Mouse (Mus musculus): ENCODE measurements around the gene Nav2.

The Nav2 gene

DNA sequence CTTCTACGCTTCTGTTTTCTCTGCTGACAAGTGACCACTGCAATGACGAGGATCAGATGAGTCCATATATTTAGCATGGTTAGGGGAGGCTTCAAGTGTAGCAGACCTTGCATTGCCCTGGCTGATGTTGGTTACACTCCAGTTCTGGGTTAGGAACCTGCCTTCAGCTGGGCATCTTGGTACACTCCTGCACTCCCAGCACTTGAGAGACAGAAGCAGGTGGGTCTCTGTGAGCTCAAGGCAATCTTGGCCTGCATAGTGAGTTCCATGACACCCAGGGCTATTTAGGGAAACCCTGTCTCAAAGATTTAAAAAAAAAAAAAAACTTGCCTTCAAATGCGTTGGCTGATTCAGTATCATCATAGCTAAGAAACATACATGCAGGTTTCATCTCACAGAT is 450.6 kb downstream of the Nav2 start:
- DNase-seq (ENCODE audit: low read depth, low spot score), result no peak

DNA sequence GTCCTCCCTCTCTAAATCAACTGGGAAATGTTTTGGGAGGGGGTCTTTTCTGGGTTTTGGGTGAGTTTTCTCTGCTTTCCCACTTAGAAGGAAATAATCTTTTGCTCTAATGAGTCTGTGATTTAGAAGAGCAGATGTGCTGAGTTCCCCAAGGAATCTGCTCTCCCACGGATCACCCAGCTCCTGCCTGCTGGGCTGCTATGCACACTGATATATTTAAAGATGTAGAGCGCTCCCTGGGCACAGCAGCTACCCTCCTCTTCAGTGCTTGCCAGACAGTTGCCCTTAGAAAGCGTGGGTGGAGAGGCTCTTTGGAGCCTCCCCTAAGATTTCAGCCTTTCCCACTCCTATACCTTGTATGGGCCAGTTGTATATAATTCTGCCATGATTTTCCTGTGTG is 452.1 kb downstream of the Nav2 start:
- no peak for DNase-seq (ENCODE audit: low read depth, low spot score)

DNA sequence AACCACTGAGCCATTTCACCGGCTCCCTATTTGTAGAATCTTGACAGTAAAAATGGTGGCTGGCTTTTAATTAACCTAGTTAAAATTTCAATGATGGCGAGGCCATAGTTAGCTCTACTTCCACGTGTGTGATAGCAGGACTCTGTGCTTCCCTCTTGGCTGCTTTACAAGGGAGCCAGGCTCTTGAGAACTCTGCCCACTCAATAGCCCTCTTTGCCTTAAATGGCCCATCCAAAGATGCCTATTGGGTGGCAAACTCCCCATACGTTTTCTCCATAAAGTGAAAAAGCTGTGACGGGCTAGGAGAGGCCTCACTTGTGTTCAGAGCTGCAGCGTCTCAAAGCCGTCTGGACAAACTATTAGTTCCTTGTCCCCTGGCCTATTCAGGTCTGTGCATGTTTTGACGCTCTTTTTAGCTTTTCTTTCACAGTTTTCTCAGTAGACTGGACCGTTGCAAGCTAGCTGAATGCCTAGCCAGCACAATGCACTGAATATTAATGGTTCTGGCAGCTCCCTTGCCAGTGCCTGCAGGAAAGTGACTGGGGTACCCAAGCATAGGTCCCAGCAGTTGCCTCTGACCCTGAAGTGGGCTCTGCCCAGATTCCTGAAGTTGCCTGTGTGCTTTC is 453.1 kb downstream of the Nav2 start:
- DNase-seq (ENCODE audit: low read depth, low spot score), result no peak

DNA sequence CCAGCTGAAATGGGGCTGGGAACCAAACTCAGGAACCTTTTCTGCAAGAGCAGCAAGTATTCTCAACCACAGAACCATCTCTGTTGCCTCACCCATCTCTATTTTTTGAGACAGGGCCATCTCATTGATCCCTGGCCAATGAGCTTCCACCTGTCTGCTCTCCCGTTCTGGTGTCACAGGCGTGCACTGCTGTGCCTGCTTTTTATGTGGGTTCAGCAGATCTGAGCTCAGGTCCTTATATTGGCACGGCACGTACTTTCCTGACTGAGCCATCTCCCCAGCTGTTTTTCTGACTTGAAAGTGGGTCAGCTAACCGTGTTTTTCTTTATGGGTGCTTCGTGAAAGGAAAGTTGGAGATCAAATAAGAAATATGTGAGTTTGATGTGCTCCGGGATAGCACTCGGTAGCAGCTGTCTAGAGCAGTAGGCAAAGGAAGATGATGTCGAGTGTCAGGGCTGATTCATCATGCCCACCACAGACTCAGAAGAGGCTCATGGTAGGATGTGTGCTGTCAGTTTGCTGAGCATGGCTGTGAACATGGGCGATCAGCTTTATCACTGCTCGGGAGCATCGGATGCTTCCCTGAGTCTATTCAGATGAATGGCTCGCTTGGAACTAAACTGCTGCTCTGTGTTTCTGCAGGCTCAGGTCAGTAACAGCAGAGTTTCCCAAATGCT is 456.1 kb downstream of the Nav2 start:
- DNase-seq (ENCODE audit: low read depth, low spot score), result no peak

DNA sequence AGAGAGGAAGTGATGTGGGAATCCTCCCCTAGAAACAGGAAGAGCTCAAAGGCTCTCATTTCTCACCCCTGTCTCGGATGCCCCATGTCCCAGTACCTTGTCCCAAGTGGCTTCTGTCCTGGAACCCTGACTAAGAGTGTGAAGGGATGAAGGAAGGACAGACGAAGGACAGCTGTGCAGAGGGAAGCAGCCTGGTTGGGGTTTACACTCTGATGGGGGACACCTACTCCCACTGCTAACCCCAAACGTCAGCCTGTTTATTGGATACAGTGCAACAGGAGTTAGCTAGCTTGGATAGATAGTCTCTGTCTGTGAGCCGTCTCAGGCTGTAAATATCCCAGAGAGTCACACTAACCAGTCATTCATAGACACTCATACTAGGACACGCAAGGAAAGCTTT is 460.1 kb downstream of the Nav2 start:
- no peak for DNase-seq (ENCODE audit: low read depth, low spot score)

DNA sequence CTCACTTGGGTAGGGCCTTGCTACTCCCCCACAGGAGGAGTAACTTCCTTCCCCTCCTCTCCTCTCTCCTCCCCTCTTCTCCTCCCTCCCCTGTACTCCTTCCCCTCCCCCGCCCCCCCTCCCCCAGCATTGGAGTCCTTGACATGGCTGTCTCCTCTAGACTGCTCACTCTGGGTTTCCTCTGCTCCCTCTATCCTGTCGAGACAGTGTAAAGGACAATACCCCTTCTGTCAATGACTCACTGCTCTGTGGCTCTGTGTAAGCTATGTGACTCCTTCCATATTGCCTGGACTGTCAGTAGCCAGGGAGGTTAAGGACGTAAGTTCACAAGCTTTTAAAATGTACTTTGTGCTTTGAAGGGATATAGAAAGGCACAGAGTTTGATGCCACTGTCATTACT is 460.5 kb downstream of the Nav2 start:
- DNase-seq (ENCODE audit: low read depth, low spot score), result no peak

DNA sequence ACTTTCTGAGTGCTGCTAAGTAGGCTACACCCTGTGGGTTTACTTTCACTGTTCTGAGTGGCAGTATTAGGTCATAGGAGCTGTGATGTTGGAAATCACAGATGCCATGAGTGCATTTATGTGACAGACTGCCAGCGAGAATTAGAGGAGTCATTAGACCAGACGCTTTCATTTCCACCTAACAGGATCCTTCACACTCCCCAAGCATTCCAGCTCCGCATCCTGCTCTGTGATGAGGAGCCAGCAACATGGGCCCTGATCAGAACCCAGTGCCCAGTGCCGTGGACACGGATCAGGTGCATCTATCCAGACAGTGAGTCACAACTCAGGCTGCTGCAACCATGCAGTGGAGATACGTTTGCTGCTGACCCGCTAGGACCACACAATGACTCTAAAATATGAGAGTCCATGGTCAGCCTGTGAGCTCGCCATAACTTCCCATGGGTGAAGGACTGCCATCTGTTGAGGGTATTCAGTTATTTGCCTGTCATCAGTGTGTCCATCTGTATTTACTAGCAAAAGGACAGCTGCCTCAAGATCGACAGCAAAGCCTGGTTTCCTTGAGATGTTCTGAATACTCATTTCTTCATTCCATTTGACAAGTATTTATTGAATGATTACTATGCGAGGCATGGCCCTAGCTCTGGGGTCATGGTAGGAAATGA is 461.4 kb downstream of the Nav2 start:
- DNase-seq (ENCODE audit: low read depth, low spot score), result no peak

DNA sequence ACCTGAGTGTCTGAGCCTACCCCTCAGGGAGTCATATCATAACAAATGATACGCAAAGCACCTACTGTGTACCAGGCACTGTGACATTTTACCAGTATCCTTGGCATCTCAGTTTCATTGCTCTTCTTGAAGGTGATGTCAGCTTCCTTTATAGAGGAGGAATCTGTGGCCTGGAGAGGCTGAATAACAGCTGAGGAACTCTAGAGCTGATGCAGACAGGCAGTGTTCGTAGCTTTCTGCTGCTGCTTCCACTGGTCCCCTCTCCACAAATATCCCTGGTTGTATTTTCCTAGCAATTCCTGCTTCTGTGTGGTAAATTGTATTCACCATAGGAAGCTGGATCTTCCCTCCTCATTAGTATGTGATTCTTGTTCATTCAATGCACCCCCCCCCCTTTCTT is 462.8 kb downstream of the Nav2 start:
- DNase-seq (ENCODE audit: low read depth, low spot score), result no peak

DNA sequence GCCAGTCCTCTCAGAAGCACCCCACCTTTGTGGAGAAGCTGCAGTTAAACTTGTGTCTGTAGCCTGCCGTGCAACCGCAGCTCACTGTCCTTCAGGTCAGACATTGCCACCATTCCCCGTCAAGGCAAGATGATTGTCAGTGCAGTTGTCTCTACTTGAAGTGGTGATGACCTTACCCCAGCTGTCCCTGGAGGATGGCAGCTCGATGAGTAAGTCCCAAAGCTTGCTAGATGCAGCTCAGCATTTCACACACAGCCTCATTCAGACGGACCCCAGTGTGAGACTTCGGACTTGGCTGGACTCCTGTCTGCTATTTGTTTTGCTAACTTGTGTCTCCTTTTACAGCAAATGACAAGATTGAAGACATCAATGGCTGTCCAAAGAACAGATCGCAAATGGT is 463.5 kb downstream of the Nav2 start:
- DNase-seq (ENCODE audit: low read depth, low spot score), result no peak

DNA sequence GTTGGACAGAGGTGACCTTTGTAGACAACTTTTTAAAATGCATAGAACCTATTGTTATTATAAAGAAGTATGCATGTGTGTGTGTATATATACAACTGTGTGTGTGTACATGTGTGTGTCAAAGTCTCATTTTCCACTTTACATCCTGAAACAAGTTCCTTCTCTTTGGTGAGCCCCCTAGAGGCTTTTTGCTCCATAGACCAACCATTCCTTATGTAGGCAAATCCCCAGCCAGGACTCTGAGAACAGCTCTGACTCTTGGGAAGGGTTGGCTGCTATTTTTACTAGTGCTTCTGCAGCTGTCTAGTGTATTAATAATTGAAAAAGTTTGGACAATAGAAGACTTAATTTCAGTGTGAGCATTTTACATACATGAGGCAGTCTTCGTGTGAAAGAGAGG is 464.7 kb downstream of the Nav2 start:
- no peak for DNase-seq (ENCODE audit: low read depth, low spot score)

DNA sequence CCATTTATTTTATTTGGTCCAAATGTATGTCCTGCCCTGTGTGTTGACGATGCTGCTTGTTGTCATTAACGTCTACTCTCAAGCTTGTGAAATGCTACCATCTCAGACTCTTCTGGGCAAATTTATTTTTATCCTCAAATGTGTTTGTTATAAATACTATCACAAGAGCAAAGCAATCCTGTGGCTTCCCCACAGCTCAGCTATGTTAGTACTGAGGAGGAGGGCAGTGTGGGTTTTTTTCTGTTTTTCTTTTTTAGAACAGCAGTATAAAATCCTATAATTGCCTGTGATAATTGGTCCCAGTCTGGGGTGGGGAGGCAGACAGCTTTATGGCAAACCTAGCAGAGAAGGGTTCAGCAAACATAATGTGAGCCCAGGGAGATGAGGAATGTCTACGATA is 465.1 kb downstream of the Nav2 start:
- DNase-seq (ENCODE audit: low read depth, low spot score), result no peak

DNA sequence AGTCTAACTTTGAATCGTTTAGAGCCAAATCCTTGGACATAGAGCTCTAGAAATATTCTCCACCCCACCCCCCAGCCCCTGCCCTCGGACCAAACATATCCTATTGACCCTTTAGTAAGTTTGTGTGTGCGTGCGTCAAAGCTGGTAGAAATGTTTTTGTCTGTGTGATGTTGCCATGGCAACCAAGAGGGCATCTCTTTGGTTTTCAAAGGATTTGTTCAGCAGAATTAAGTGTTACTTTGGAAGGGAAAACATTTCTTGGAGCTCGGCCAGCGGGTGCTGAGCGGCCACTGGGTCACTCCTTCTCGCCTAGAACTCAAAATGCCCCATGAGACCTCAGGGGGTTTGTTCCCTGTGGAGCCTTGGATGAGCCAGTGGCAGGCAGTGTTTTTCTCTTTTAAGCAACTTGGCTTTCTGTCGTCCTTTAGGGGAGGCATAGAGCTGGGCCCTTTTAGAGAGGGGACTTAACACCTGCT is 467.0 kb downstream of the Nav2 start:
- no peak for DNase-seq (ENCODE audit: low read depth, low spot score)

DNA sequence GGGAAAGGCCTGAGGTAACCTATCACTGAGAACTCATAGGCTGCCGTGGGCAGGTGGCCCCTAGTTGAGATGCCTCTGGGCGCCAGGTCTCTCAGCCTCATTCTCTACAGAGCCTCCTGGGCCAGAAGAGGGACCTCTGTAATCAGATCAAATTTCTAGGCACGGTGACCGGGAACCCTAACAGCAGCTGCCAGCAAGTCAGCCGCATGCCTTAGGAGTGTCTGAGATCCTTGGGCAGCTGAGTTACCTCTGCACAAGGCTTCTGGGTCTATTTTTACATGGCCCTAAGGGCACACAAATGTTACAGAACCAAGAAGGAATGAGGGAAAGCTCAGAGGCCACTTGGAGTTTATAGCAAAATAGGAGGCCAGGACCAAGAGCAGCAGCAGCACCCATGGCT is 470.1 kb downstream of the Nav2 start:
- no peak for DNase-seq (ENCODE audit: low read depth, low spot score)

DNA sequence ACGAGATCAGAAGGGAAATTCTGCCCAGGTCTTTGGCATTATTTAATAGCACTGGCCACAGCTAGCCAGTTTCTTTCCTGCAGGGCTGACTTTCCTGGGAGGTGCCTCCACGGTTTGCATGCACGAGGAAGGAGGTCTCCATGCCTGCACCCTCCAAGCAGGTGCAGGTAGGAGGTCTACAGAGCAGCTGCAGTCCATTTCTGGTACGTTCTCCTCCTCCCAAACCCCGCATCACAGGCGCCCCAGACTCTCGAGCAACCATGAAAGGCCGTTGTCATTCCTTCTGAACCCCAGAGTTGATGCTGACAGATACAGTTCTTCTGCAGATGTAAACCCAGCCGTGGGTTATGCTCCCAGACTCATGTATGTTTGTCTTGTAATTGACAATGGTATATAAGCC is 472.4 kb downstream of the Nav2 start:
- DNase-seq (ENCODE audit: low read depth, low spot score), result no peak

DNA sequence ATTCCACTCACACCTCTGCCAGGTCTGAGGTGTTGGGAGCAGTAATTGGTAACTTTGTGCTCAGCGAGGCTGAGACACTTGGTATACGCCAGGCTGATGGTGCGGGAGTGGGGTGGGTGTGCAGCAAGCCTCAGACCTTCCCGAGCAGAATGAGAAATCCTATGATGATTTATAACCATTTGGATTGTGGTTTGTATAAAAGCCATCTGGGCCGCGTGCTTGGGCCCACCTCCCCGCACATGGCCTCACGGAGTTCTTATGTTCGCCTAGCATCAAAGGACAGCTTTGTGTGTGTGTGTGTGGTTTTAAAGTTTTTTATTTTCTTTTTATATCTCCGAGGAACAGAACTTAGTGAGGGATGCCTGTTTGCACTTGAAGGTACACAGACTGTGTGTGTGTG is 474.4 kb downstream of the Nav2 start:
- DNase-seq (ENCODE audit: low read depth, low spot score), result no peak

DNA sequence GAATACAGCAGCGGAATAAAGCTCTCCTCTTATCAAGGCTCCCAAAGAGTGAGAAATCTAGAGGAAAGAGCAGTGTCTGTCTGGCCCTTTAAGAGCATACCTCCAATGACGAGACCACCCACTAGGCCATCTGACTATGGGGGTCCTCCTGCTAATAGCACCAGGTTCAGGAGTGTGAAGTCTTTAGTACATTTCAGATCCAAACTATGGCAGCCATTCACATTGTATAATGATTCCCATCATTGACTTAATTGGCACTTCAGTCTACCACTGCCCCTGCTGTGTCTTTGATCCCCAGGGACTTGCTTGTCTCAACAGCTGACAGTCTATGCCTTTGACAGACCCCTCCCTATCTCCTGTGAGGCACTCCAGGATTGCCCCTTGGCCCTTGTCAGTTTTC is 479.6 kb downstream of the Nav2 start:
- no peak for DNase-seq (ENCODE audit: low read depth, low spot score)

DNA sequence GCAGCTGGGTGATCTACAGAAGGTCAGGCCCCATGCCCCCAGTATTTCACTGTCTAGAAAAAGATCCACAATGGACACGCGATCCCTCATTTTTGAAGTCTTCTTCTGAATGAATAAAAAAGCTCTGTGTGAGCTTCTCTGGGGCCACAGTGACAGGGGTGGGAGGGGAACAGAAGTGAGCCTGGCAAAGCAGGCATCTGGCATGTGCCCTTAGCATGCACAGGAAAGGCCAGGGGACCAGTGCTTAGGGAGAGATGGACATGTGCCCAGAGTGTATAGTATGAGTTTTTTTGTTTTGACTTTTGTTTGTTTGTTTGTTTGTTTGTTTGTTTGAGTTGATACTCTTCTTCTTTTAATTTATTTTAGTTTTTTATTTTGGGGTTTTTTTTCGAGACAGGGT is 481.8 kb downstream of the Nav2 start:
- DNase-seq (ENCODE audit: low read depth, low spot score), result no peak

DNA sequence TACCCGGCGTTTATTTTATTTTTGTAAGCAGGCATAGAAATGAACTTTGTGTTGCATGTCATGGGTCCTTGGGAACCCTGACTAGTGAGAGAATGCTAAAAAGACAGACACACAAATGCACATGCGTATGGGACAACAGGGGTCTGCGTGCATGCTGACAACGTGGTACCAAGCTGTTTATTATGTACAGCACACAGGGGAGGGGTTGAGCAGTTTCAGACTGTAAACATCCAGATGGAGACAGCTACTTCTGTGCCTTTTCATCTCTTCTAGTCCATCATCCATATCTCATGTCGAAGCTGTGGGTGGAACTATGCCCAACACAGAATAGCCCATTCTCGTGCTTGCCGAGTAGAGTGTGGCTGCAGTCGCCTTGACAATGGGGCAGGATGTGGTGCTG is 482.3 kb downstream of the Nav2 start:
- DNase-seq (ENCODE audit: low read depth, low spot score), result no peak

DNA sequence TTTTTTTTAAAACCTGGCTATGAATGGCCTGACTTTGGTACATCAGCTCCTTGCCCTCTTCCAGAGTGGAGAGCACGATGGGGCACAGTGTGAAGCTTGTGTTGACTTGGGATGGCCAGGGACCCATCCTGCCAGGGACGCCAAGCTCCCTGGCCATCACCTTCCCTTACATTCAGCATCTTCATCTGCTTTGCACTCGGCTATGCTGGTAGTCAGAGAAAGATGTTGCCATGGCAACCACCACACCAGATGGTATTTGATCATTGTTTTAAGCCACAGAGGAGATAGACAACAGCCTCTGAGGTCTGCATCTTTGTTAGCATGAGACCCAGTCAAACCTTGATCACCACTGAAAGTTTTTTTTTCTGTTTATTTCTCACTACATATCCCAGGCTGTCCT is 483.7 kb downstream of the Nav2 start:
- no peak for DNase-seq (ENCODE audit: low read depth, low spot score)

DNA sequence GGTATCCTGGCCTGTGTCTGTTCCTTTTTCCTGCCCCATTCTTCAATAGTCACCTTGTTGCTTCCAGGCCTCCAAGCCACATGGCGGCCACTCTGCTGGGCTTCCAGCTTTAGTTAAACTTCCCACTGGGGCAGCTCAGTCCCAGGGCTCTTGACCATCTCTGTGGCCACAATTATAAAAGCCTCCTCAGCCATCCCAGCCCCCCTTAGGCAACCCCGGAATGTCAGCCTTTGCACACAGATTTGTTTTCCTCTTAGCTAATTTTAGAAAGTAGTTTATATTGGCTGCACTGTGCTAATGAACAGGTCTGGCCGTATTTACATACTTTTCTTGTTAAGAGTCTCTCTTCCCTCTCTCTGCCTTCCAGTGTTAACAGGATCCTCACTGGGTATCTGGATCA is 484.3 kb downstream of the Nav2 start:
- no peak for DNase-seq (ENCODE audit: low read depth, low spot score)

DNA sequence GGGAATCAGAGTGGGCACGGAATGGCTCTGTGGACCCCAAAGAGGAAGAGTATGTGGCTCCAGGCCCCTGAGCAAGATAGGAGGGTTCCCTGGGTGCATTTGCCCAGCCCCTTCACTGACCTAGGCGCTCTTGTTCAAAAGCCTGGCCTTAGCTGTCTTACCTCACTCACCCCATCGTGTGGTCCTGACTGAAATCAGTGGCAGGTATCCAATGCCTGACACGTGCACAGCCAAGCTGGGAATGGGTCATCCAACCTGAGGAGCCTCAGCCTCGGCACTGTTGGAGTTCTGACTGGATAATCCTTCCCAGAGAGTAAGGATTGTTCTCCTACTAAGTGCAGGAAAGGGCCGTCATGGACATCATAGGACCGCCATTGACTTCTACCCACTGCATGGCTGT is 485.3 kb downstream of the Nav2 start:
- DNase-seq (ENCODE audit: low read depth, low spot score), result no peak

DNA sequence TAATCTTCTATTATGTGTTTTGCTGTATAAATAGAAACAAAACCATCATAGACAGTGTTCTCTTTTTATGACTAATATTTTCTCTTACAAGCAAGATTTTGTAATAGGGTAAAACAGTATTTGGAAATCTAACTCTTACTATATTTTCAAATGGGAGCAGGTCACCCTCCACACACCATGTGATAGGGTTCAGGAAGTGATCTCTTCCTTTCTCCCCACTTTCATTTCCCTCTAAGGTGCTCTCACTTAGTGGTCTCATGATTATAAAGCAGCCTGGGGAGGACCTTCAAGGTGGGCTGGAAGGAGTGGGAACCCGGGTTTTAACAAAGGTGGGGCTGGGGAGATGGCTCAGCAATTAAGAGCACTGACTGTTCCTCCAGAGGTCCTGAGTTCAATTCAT is 487.7 kb downstream of the Nav2 start:
- DNase-seq (ENCODE audit: low read depth, low spot score), result no peak

DNA sequence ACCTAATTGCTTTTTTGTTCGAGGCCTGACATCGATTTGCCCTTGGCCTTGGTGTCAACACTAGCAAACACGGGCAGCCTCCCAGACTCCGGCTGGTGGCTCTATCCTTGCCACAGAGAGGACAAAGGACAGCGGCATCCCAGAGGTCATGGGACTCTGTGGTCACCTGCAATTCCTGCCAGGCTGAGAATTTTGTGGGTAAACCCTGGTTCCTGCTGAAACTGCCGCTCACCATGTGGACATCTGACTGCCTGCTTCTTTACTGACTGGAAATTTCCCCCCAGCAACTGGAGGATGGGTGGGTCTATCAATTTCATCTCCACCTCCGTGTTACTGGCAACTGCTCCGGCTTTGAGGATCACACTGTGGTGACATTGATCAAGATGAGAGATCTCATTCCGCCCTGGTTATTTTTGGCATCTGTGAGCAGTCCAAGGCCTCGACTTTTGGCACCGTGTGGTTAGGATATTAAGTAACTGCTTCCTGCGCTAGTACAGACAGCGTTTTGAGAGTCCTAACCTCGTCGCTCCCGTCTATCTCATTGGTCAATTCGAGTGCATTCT is 489.0 kb downstream of the Nav2 start:
- no peak for DNase-seq (ENCODE audit: low read depth, low spot score)
